Comparison of ENCODE assay signal across 8 mouse cellular contexts in the genomic region with DNA sequence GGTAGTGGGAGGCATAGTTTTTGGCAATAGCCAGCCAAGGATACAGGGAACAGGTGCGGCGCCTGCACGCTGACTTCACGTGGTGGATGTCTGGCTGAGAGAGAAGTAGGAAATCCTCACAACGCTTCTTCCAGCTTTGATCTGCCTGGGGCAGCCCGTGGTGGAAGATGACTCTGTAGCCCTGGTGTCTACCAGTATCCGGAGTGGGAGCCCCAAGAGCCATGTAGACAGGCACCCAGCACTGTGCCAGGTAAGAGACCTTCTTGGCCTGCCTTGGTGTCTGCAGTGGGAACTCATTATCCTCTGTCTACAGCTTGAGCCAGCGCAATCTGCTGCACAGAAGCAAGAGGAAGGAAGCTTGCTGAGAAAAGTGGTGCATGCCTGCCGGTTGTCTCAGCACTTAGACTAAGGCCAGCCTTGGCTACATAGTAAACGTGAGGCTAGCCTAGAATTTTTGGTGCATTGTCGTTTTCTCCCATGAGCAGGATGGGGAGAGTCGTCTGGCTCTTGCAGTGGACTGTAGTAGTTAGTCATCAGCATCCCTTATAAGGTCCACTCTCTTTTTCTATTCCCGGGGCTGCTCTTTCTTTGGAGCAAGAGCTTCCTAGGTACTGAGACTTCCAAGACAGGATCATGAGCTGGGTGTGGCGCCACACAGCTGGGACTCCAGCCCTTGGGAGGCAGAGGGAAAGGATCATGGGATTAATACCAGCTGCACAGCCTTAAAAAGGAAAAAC. TPM values are rescaled to one million over a fixed set of nuclear protein-coding genes. Genes with fewer than 3 reads are reported as not detected.
DNase-seq lines count a peak whose midpoint lies in the region; ATAC-seq and TF ChIP-seq lines count a peak whose summit lies in the region.

No protein-coding gene starts in this region.

- peaks cover 6% of the 10 kb centered on the region; the same call in 1 of the 2 replicates for H3K4me1 ChIP-seq in lung, postnatal 0 days (ENCODE audit: insufficient read depth, low read depth, low read length)
- H3K4me1 ChIP-seq in forebrain, embryonic 10.5 days: peaks cover 34% of the 10 kb centered on the region
- H3K4me1 ChIP-seq in limb, embryonic 14.5 days (ENCODE audit: control insufficient read depth, insufficient read depth, low read length): peaks cover 8% of the 10 kb centered on the region

- H3K27ac ChIP-seq in lung, postnatal 0 days (ENCODE audit: low read length): no peak overlapping the region
- peak overlapping the region; percentile 79 for H3K27ac ChIP-seq in forebrain, embryonic 10.5 days
- no peak overlapping the region for H3K27ac ChIP-seq in limb, embryonic 14.5 days (replicated peaks; ENCODE audit: low read depth, low read length)

- 67% methylated on average over 14 of the region's 14 CpGs for WGBS in lung, postnatal 0 days
- WGBS in forebrain, embryonic 10.5 days: 87% methylated on average over 14 of the region's 14 CpGs
- 82% methylated on average over 14 of the region's 14 CpGs for WGBS in limb, embryonic 14.5 days

- no peak for ATAC-seq in lung, postnatal 0 days
- ATAC-seq in limb, embryonic 14.5 days (ENCODE audit: low FRiP score, low read depth): no peak
- no peak for ATAC-seq in megakaryocyte-erythroid progenitor cell, adult 5-6 weeks (replicated peaks; ENCODE audit: low FRiP score, low TSS enrichment, poor library complexity, severe bottlenecking)

- 0 out of 2 replicates have a peak overlapping the region, but pooled peaks have one; percentile 83 for H3K4me2 ChIP-seq in lung, postnatal 0 days (replicated peaks; ENCODE audit: low read depth, low read length)
- H3K4me2 ChIP-seq in limb, embryonic 14.5 days (replicated peaks; ENCODE audit: low read depth, low read length, severe bottlenecking): 0 out of 2 replicates have a peak overlapping the region, but pooled peaks have one; percentile 11

- H3K4me3 ChIP-seq in lung, postnatal 0 days (ENCODE audit: low read depth, low read length): no peak overlapping the region
- peak overlapping the region; percentile 59 for H3K4me3 ChIP-seq in forebrain, embryonic 10.5 days
- no peak overlapping the region for H3K4me3 ChIP-seq in limb, embryonic 14.5 days (replicated peaks; ENCODE audit: low read length)

- H3K27me3 ChIP-seq in lung, postnatal 0 days (replicated peaks; ENCODE audit: insufficient read depth, low read length): no peaks in the 10 kb centered on the region
- peaks cover 15% of the 10 kb centered on the region for H3K27me3 ChIP-seq in forebrain, embryonic 10.5 days (ENCODE audit: poor library complexity, severe bottlenecking)
- no peaks in the 10 kb centered on the region for H3K27me3 ChIP-seq in limb, embryonic 14.5 days (ENCODE audit: control insufficient read depth, insufficient read depth, low read length)
- H3K27me3 ChIP-seq in splenic B cell, adult 2 months (ENCODE audit: control insufficient read depth, insufficient read depth, low read length, poor library complexity, severe bottlenecking): no peaks in the 10 kb centered on the region; the same call in 1 of the 2 replicates

- H3K9ac ChIP-seq in lung, postnatal 0 days (replicated peaks; ENCODE audit: low read depth): no peak overlapping the region
- no peak overlapping the region for H3K9ac ChIP-seq in limb, embryonic 14.5 days (ENCODE audit: low read depth, low read length, severe bottlenecking)

- no peaks in the 10 kb centered on the region for H3K36me3 ChIP-seq in lung, postnatal 0 days (ENCODE audit: insufficient read depth, low read length)
- H3K36me3 ChIP-seq in forebrain, embryonic 10.5 days (replicated peaks): peaks cover 17% of the 10 kb centered on the region
- peaks cover 3% of the 10 kb centered on the region; the same call in 1 of the 2 replicates for H3K36me3 ChIP-seq in limb, embryonic 14.5 days (ENCODE audit: control insufficient read depth, insufficient read depth, low read length)
- H3K36me3 ChIP-seq in splenic B cell, adult 2 months (ENCODE audit: control insufficient read depth, insufficient read depth, low read length, poor library complexity, severe bottlenecking): no peaks in the 10 kb centered on the region

- TF ChIP-seq CTCF in lung, postnatal 0 days (IDR thresholded peaks at IDR 0.05): no peak

- no peak for TF ChIP-seq POLR2A in limb, embryonic 14.5 days (IDR thresholded peaks at IDR 0.05; ENCODE audit: borderline replicate concordance, extremely low read depth, insufficient read depth, insufficient read length)

- DNase-seq in lung, postnatal 0 days (ENCODE audit: low spot score): no peak
- no peak for DNase-seq in lung, postnatal 14 days
- no peak for DNase-seq in forebrain, embryonic 10.5 days (ENCODE audit: extremely low spot score, low spot score)
- no peak for DNase-seq in limb, embryonic 14.5 days (ENCODE audit: low spot score)
- peak; percentile 17 for DNase-seq in splenic B cell, adult 2 months (ENCODE audit: low read depth, low spot score)
- DNase-seq in layer of hippocampus, adult 18-20 months (ENCODE audit: low spot score in 2 of 2): no peak
- DNase-seq in urinary bladder, postnatal 10 days (ENCODE audit: low spot score): no peak

- no peak for TF ChIP-seq EP300 in lung, postnatal 0 days (IDR thresholded peaks at IDR 0.05)

- no peaks in the 10 kb centered on the region for H3K9me3 ChIP-seq in lung, postnatal 0 days (ENCODE audit: low read length)
- H3K9me3 ChIP-seq in forebrain, embryonic 10.5 days: no peaks in the 10 kb centered on the region
- H3K9me3 ChIP-seq in limb, embryonic 14.5 days (ENCODE audit: control insufficient read depth, low read length): no peaks in the 10 kb centered on the region

RNA-seq across cellular contexts. Expression of gene Pnpo, which starts 1.2 kb away (rescaled TPM):
- polyA plus RNA-seq in lung, postnatal 0 days (2015; fragmentation: Nextera tagmentation; extraction: Ambion mirVana): 28.7 and 30.0 TPM in 2 replicates
- polyA plus RNA-seq in forebrain, embryonic 10.5 days (2016; fragmentation: Nextera tagmentation; extraction: Ambion mirVana): 36.8 and 40.7 TPM in 2 replicates
- polyA plus RNA-seq in limb, embryonic 14.5 days (2012; rRNA removed): 13.9 and 15.4 TPM in 2 replicates
- 22.6 and 24.2 TPM in 2 replicates for polyA plus RNA-seq in limb, embryonic 14.5 days (2014; fragmentation: Nextera tagmentation; extraction: Ambion mirVana)
- total RNA-seq in layer of hippocampus, adult 18-20 months (2021): 10 to 100 TPM; 34.2 to 35.0 TPM
- 13.7 and 18.5 TPM in 2 replicates for total RNA-seq in megakaryocyte-erythroid progenitor cell, adult 5-6 weeks (2014; fragmentation: Nextera tagmentation)
- 25.9 and 29.0 TPM in 2 replicates for total RNA-seq in megakaryocyte-erythroid progenitor cell, adult 5-6 weeks (2017)

RNA-seq across cellular contexts. Expression of gene Prr15l, which starts 17.1 kb away (rescaled TPM):
- polyA plus RNA-seq in lung, postnatal 0 days (2015; fragmentation: Nextera tagmentation; extraction: Ambion mirVana): 126 and 127 TPM in 2 replicates
- polyA plus RNA-seq in forebrain, embryonic 10.5 days (2016; fragmentation: Nextera tagmentation; extraction: Ambion mirVana): 0.36 and 0.40 TPM in 2 replicates
- 0.47 and 1.2 TPM in 2 replicates for polyA plus RNA-seq in limb, embryonic 14.5 days (2012; rRNA removed)
- 3.3 and 3.7 TPM in 2 replicates for polyA plus RNA-seq in limb, embryonic 14.5 days (2014; fragmentation: Nextera tagmentation; extraction: Ambion mirVana)
- not detected for total RNA-seq in layer of hippocampus, adult 18-20 months (2021)
- total RNA-seq in megakaryocyte-erythroid progenitor cell, adult 5-6 weeks (2014; fragmentation: Nextera tagmentation): not detected in 2 replicates
- not detected in 2 replicates for total RNA-seq in megakaryocyte-erythroid progenitor cell, adult 5-6 weeks (2017)

RNA-seq across cellular contexts. Expression of gene Cdk5rap3, which starts 28.7 kb away (rescaled TPM):
- 46.4 and 48.0 TPM in 2 replicates for polyA plus RNA-seq in lung, postnatal 0 days (2015; fragmentation: Nextera tagmentation; extraction: Ambion mirVana)
- 107 and 111 TPM in 2 replicates for polyA plus RNA-seq in forebrain, embryonic 10.5 days (2016; fragmentation: Nextera tagmentation; extraction: Ambion mirVana)
- 71.4 and 74.5 TPM in 2 replicates for polyA plus RNA-seq in limb, embryonic 14.5 days (2012; rRNA removed)
- polyA plus RNA-seq in limb, embryonic 14.5 days (2014; fragmentation: Nextera tagmentation; extraction: Ambion mirVana): 79.6 and 83.6 TPM in 2 replicates
- 10 to 100 TPM; 34.9 to 35.3 TPM for total RNA-seq in layer of hippocampus, adult 18-20 months (2021)
- 31.9 and 56.8 TPM in 2 replicates for total RNA-seq in megakaryocyte-erythroid progenitor cell, adult 5-6 weeks (2014; fragmentation: Nextera tagmentation)
- total RNA-seq in megakaryocyte-erythroid progenitor cell, adult 5-6 weeks (2017): 18.3 and 54.6 TPM in 2 replicates

RNA-seq across cellular contexts. Expression of gene Sp2, which starts 37.7 kb away (rescaled TPM):
- 9.1 and 10.6 TPM in 2 replicates for polyA plus RNA-seq in lung, postnatal 0 days (2015; fragmentation: Nextera tagmentation; extraction: Ambion mirVana)
- 29.7 and 30.9 TPM in 2 replicates for polyA plus RNA-seq in forebrain, embryonic 10.5 days (2016; fragmentation: Nextera tagmentation; extraction: Ambion mirVana)
- polyA plus RNA-seq in limb, embryonic 14.5 days (2012; rRNA removed): 16.0 and 22.3 TPM in 2 replicates
- 17.1 and 18.7 TPM in 2 replicates for polyA plus RNA-seq in limb, embryonic 14.5 days (2014; fragmentation: Nextera tagmentation; extraction: Ambion mirVana)
- 10 to 100 TPM; 13.0 to 13.4 TPM for total RNA-seq in layer of hippocampus, adult 18-20 months (2021)
- total RNA-seq in megakaryocyte-erythroid progenitor cell, adult 5-6 weeks (2014; fragmentation: Nextera tagmentation): 15.5 and 16.1 TPM in 2 replicates
- 2.4 and 4.8 TPM in 2 replicates for total RNA-seq in megakaryocyte-erythroid progenitor cell, adult 5-6 weeks (2017)

Comparison
In these comparisons a context has a peak if more than half of its experiments do, and no peak if none do; other contexts are left out.
1. RNA of gene Prr15l, which starts 17.1 kb away (polyA plus RNA-seq): 126 to 127 TPM in lung, postnatal 0 days; 0.47 to 3.7 TPM in limb, embryonic 14.5 days and 0.36 to 0.40 TPM in forebrain, embryonic 10.5 days; every median in the first group is over 10 times any median in the second.